Mouse (Mus musculus): ENCODE results near the gene Kcnmb1. TPM values are rescaled to one million over a fixed set of nuclear protein-coding genes. Genes with fewer than 3 reads are reported as not detected.

The Kcnmb1 gene
- polyA plus RNA-seq, 1 experiment from 2014 or later = 2.0 TPM

- no peaks in the 10 kb centered on the region for H3K9me3 ChIP-seq (ENCODE audit: control insufficient read depth, low read length)
- H3K4me3 ChIP-seq (ENCODE audit: low read depth, low read length) = no peak overlapping the region
- H3K4me2 ChIP-seq (ENCODE audit: low read length) = no peak overlapping the region
- DNase-seq (ENCODE audit: low spot score) (no peak), ATAC-seq (replicated peaks; ENCODE audit: low FRiP score, low TSS enrichment, low read depth) (no peak)
- H3K27me3 ChIP-seq (replicated peaks; ENCODE audit: control insufficient read depth, insufficient read depth, low read length) = no peaks in the 10 kb centered on the region
- H3K36me3 ChIP-seq (ENCODE audit: control insufficient read depth, insufficient read depth, low read length) = no peaks in the 10 kb centered on the region
- 73% methylated on average over 7 of the region's 7 CpGs for WGBS
- no peak overlapping the region for H3K9ac ChIP-seq (ENCODE audit: low read length)
- no peaks in the 10 kb centered on the region; the same call in 1 of the 2 replicates for H3K4me1 ChIP-seq (replicated peaks; ENCODE audit: control insufficient read depth, insufficient read depth, low read length)
- peak overlapping the region; percentile 35; the same call in 1 of the 2 replicates for H3K27ac ChIP-seq (ENCODE audit: low read depth)
Measured at GRCm38 (mm10) chr11:34010133-34010858, 47.5 kb downstream of the Kcnmb1 start.

DNA sequence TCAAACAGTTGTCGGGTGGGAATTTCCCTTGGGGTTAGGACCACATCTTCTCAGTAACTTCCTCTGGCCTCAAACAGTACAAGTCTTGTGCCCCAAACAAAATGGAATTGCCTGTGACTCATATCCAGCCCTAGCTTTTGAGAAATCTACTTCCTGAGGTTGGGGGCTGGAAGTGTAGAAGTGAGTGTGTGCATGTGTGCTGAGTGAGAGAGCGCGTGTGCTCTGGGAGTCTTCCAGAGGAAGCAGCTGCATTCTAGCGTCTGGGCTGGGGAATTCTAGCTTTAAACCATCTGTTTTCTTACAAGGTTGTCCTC, 48.0 kb downstream of the Kcnmb1 start:
- no peak for DNase-seq (ENCODE audit: low spot score)
- ATAC-seq (replicated peaks; ENCODE audit: low FRiP score, low TSS enrichment, low read depth) = 0 out of 2 replicates have a peak, but pooled peaks have one; percentile 19
- H3K27ac ChIP-seq (ENCODE audit: low read depth) = peak overlapping the region; percentile 35; the same call in 1 of the 2 replicates
- H3K27me3 ChIP-seq (replicated peaks; ENCODE audit: control insufficient read depth, insufficient read depth, low read length) = no peaks in the 10 kb centered on the region
- H3K4me1 ChIP-seq (replicated peaks; ENCODE audit: control insufficient read depth, insufficient read depth, low read length) = no peaks in the 10 kb centered on the region; the same call in 1 of the 2 replicates
- H3K9ac ChIP-seq (ENCODE audit: low read length) = no peak overlapping the region
- H3K4me2 ChIP-seq (ENCODE audit: low read length) = no peak overlapping the region
- H3K4me3 ChIP-seq (ENCODE audit: low read depth, low read length) = no peak overlapping the region
- no peaks in the 10 kb centered on the region for H3K36me3 ChIP-seq (ENCODE audit: control insufficient read depth, insufficient read depth, low read length)
- WGBS = 41% methylated on average over 4 of the region's 4 CpGs
- no peaks in the 10 kb centered on the region for H3K9me3 ChIP-seq (ENCODE audit: control insufficient read depth, low read length)

- Histone ChIP-seq H3K36me3 (ENCODE audit: control insufficient read depth, insufficient read depth, low read length) (no peaks in the 10 kb centered on the region), H3K4me2 (ENCODE audit: low read length) (no peak overlapping the region), H3K27ac (ENCODE audit: low read depth) (no peak overlapping the region), H3K27me3 (replicated peaks; ENCODE audit: control insufficient read depth, insufficient read depth, low read length) (no peaks in the 10 kb centered on the region), H3K4me3 (ENCODE audit: low read depth, low read length) (no peak overlapping the region), H3K9me3 (ENCODE audit: control insufficient read depth, low read length) (no peaks in the 10 kb centered on the region), H3K9ac (ENCODE audit: low read length) (no peak overlapping the region), H3K4me1 (replicated peaks; ENCODE audit: control insufficient read depth, insufficient read depth, low read length) (no peaks in the 10 kb centered on the region)
- ATAC-seq (replicated peaks; ENCODE audit: low FRiP score, low TSS enrichment, low read depth) (no peak), DNase-seq (ENCODE audit: low spot score) (no peak)
- WGBS = 81% methylated on average over 6 of the region's 6 CpGs
Measured at GRCm38 (mm10) chr11:34012007-34012652, 49.3 kb downstream of the Kcnmb1 start.

Other genes starting within 250 kb of the Kcnmb1 start
- gene Kcnip1, start 30.1 kb downstream of the Kcnmb1 start, polyA plus RNA-seq (2014; fragmentation: Nextera tagmentation; extraction: Ambion mirVana) = 13.1 and 17.7 TPM in 2 replicates
- gene Lcp2, start 83.9 kb downstream of the Kcnmb1 start, polyA plus RNA-seq (2014; fragmentation: Nextera tagmentation; extraction: Ambion mirVana) = 3.3 and 3.6 TPM in 2 replicates
- 0.74 and 0.85 TPM in 2 replicates for gene 4930469K13Rik, start 135.5 kb downstream of the Kcnmb1 start, polyA plus RNA-seq (2014; fragmentation: Nextera tagmentation; extraction: Ambion mirVana)
- not detected in 2 replicates for gene Foxi1, start 245.1 kb downstream of the Kcnmb1 start, polyA plus RNA-seq (2014; fragmentation: Nextera tagmentation; extraction: Ambion mirVana)

Data from intestine, embryonic 14.5 days (tissue).